Mouse (Mus musculus) right cerebral cortex, adult 18-20 months (tissue): ENCODE results near the gene March4.

Experiments used
- DNase-seq: peaks from one replicate; pipeline ENCODE4 v3.0.0; 2022; ENCODE audit warnings: mixed read lengths

Gene March4

GRCm38 (mm10) chr1:72380544-72380943 is 156.2 kb downstream of the March4 start:
- no peak for DNase-seq

GRCm38 (mm10) chr1:72379752-72380353 is 156.9 kb downstream of the March4 start:
- DNase-seq: no peak

GRCm38 (mm10) chr1:72378151-72378550 is 158.6 kb downstream of the March4 start:
- DNase-seq: no peak
